Mouse (Mus musculus) brain, adult 10 weeks (tissue): Measurements from ENCODE around the gene Olfr550. TPM values are rescaled to one million over a fixed set of nuclear protein-coding genes. Genes with fewer than 3 reads are reported as not detected.

Experiments used
- polyA plus RNA-seq: library from polyadenylated mRNA; stranded (reverse); fragments of 350-450 nt; fragmentation: Illumina TruSeq; extraction: RNeasy Lipid Tissue Mini Kit (QIAGEN cat#74804); gene quantifications from one replicate; pipeline ENCODE4 v1.2.3, GENCODE M21; 2015; ENCODE audit warnings: low read depth, low replicate concordance

The Olfr550 gene
- polyA plus RNA-seq: not detected

DNA sequence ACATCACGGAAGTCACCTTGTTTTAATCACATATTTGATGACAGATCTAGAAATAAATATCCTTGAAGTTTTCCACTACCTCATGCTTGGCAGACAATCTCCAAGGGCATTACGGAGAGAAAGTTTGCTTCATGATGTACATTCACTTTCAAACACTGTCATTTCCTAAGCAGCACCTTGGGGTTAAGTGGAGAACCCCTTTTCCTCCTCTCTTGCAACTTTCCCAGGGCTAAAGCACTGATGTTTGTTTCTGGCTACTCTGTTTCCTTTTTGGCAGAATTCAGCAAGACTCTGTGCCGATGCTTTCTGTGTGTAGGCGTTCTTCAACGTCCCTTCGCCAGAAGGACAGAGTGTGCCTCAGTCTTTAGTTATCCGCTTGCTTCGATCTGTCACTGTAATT is at the start of gene Olfr550:
Olfr550 (plus strand) TSS at position 301 of the 400 bp plus-strand sequence.

GRCm38 (mm10) chr7:102534449-102534848 is 36.8 kb upstream of the Olfr550 start, which contains the start of gene Olfr547:
Olfr547 (plus strand) TSS chr7:102534749.

DNA sequence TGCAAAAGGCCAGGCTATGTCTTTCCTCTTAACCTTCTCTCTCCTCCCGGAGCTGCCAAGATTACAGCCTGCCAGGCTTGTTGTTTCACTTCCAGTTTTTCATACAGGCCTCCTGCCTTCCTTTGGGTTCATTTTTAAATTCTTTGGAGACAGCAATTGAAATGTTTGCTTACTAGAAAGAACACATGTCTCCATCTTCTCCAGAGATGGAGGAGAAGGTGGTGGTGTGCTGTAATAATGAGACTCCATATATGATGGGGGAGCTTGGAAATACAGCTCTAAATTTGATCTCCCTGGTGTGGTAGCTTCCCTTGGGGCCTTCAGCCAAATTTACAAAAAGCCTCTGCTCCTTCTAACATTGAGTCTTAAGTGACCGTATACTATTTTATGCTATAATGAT is 30.6 kb upstream of the Olfr550 start, which contains the start of gene Olfr548-ps1:
Olfr548-ps1 (plus strand) TSS at position 301 of the 400 bp plus-strand sequence.

DNA sequence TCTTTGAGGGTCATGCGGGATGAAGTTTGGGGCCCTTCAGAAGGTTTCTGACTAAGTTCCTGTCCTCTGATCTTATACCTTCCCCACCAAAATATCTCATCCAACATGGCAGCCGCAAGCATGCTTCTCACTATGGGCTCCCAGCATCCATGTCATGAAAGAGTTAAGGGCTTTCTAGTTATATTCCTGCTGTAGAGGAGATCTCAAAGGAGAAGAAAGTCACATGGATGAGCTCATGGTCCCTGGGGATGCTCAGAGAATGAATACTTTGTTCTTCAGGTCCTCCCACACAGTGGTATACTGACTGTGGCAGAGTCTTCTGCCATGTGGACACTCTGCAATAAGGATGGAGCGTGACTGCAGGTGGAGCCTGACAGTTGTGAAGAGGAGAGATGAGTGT is 21.7 kb upstream of the Olfr550 start, which contains the start of gene Olfr549:
Olfr549 (plus strand) TSS at position 301 of the 400 bp plus-strand sequence.

GRCm38 (mm10) chr7:102564999-102565997 is 5.9 kb upstream of the Olfr550 start, which contains the start of gene Trim21:
Trim21 (minus strand) TSS chr7:102565486.

DNA sequence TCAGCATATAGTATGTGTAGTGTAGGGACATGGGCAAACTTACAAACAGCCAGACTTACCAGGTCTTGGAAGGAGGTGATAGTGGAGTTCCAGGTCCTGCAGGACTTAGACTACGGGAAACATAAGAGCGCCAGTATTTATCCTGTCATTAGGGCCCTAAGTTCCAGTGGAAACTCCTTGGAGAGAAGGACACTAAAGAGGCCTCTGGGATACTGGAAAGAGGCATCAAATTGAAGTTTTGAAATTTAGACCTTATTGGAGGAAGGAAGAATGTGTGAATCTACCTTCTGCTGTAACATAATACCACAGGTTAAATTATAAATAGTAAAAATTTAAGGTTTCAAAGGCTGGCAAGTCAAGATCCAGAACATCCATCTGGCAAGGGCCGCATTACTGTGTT is 20.5 kb downstream of the Olfr550 start, which contains the start of gene Olfr551:
Olfr551 (minus strand) TSS at position 101 of the 400 bp plus-strand sequence.

GRCm38 (mm10) chr7:102597378-102598031 is 26.3 kb downstream of the Olfr550 start, which contains the start of gene Olfr552:
Olfr552 (plus strand) TSS chr7:102597770.

GRCm38 (mm10) chr7:102618118-102618517 is 46.9 kb downstream of the Olfr550 start, which contains the start of gene Olfr553:
Olfr553 (minus strand) TSS chr7:102618218.

Other genes starting within 250 kb of the Olfr550 start
- gene Rrm1, start 129.7 kb upstream of the Olfr550 start, polyA plus RNA-seq: 15.0 TPM
- gene Olfr543, start 89.8 kb upstream of the Olfr550 start, polyA plus RNA-seq: not detected
- not detected for gene Olfr544, start 83.1 kb upstream of the Olfr550 start, polyA plus RNA-seq
- not detected for gene Olfr545, start 71.9 kb upstream of the Olfr550 start, polyA plus RNA-seq
- not detected for gene Olfr547, start 36.7 kb upstream of the Olfr550 start, polyA plus RNA-seq
- not detected for gene Olfr548-ps1, start 30.5 kb upstream of the Olfr550 start, polyA plus RNA-seq
- gene Olfr549, start 21.6 kb upstream of the Olfr550 start, polyA plus RNA-seq: not detected
- gene Trim21, start 6.0 kb upstream of the Olfr550 start, polyA plus RNA-seq: 2.0 TPM
- not detected for gene Olfr551, start 20.4 kb downstream of the Olfr550 start, polyA plus RNA-seq
- not detected for gene Olfr552, start 26.3 kb downstream of the Olfr550 start, polyA plus RNA-seq
- gene Olfr553, start 46.8 kb downstream of the Olfr550 start, polyA plus RNA-seq: not detected
- gene Olfr554, start 67.0 kb downstream of the Olfr550 start, polyA plus RNA-seq: not detected
- gene Olfr555, start 87.4 kb downstream of the Olfr550 start, polyA plus RNA-seq: not detected
- gene Olfr556, start 93.5 kb downstream of the Olfr550 start, polyA plus RNA-seq: not detected
- 6.1 TPM for gene Trim68, start 115.9 kb downstream of the Olfr550 start, polyA plus RNA-seq
- gene Olfr557, start 124.5 kb downstream of the Olfr550 start, polyA plus RNA-seq: not detected
- 1.0 TPM for gene Olfr558, start 130.8 kb downstream of the Olfr550 start, polyA plus RNA-seq
- not detected for gene Olfr33, start 147.6 kb downstream of the Olfr550 start, polyA plus RNA-seq
- not detected for gene Olfr559, start 156.0 kb downstream of the Olfr550 start, polyA plus RNA-seq
- 0.33 TPM for gene Olfr560, start 187.9 kb downstream of the Olfr550 start, polyA plus RNA-seq
- 1.1 TPM for gene Olfr78, start 188.0 kb downstream of the Olfr550 start, polyA plus RNA-seq
- not detected for gene Olfr561, start 199.8 kb downstream of the Olfr550 start, polyA plus RNA-seq
- not detected for gene Olfr564, start 232.0 kb downstream of the Olfr550 start, polyA plus RNA-seq